Mouse (Mus musculus) embryo, embryonic 10 days (tissue): ENCODE results near the gene Vmn1r85.
"Not testable (repeated sequence)": the region's sequence is repeated elsewhere in the genome, so short reads cannot be mapped to it uniquely, and the experiment has no call there.

Experiments
- DNase-seq: peaks from one replicate; pipeline ENCODE4 v3.0.0-alpha.2; 2015; ENCODE audit warnings: low spot score

The Vmn1r85 gene

GRCm38 (mm10) chr7:13095073-13095472, at the start of gene Vmn1r85:
TSS of gene Vmn1r85 (minus strand) at chr7:13095173.
- DNase-seq: no peak

- DNase-seq: no peak
These were observed 45.1 kb upstream of the Vmn1r85 start, which contains the start of gene Vmn1r87 for GRCm38 (mm10) chr7:13140057-13140456. TSS of gene Vmn1r87 (minus strand) at chr7:13140157.

- no peak for DNase-seq
These were observed 42.4 kb upstream of the Vmn1r85 start for GRCm38 (mm10) chr7:13137340-13137739.

- DNase-seq: no peak
These were observed 36.9 kb upstream of the Vmn1r85 start for GRCm38 (mm10) chr7:13131856-13132255.

- peak; percentile 3 for DNase-seq
These were observed 28.7 kb upstream of the Vmn1r85 start for GRCm38 (mm10) chr7:13123554-13124153.

GRCm38 (mm10) chr7:13119817-13120216, 24.8 kb upstream of the Vmn1r85 start, which contains the start of gene Vmn1r86:
TSS of gene Vmn1r86 (minus strand) at chr7:13119917.
- DNase-seq: no peak

GRCm38 (mm10) chr7:13072293-13072692, 22.7 kb downstream of the Vmn1r85 start:
- no peak for DNase-seq

- not testable (repeated sequence) for DNase-seq
These were observed 31.6 kb downstream of the Vmn1r85 start for GRCm38 (mm10) chr7:13063399-13063798.

GRCm38 (mm10) chr7:13059536-13059935, 35.4 kb downstream of the Vmn1r85 start:
- DNase-seq: no peak

- DNase-seq: no peak
These were observed 37.9 kb downstream of the Vmn1r85 start for GRCm38 (mm10) chr7:13056913-13057700.

GRCm38 (mm10) chr7:13054287-13055010, 40.5 kb downstream of the Vmn1r85 start, which contains the start of gene Mzf1:
TSS of gene Mzf1 (minus strand) at chr7:13054764.
- peak; percentile 98 for DNase-seq

- DNase-seq: no peak
These were observed 41.0 kb downstream of the Vmn1r85 start for GRCm38 (mm10) chr7:13053961-13054286.

- DNase-seq: no peak
These were observed 41.5 kb downstream of the Vmn1r85 start for GRCm38 (mm10) chr7:13053501-13053900.

- no peak for DNase-seq
These were observed 42.0 kb downstream of the Vmn1r85 start for GRCm38 (mm10) chr7:13053001-13053400.

- peak; percentile 80 for DNase-seq
These were observed 48.9 kb downstream of the Vmn1r85 start for GRCm38 (mm10) chr7:13046084-13046483.

- DNase-seq: no peak
These were observed 50.7 kb downstream of the Vmn1r85 start for GRCm38 (mm10) chr7:13044254-13044625.

- peak; percentile 71 for DNase-seq
These were observed 51.3 kb downstream of the Vmn1r85 start for GRCm38 (mm10) chr7:13043445-13044253.

- DNase-seq: no peak
These were observed 51.9 kb downstream of the Vmn1r85 start for GRCm38 (mm10) chr7:13043120-13043444.

GRCm38 (mm10) chr7:13042511-13042910, 52.5 kb downstream of the Vmn1r85 start:
- no peak for DNase-seq

GRCm38 (mm10) chr7:13041256-13041655, 53.7 kb downstream of the Vmn1r85 start:
- DNase-seq: no peak

- DNase-seq: no peak
These were observed 55.8 kb downstream of the Vmn1r85 start for GRCm38 (mm10) chr7:13039181-13039580.

- peak; percentile 48 for DNase-seq
These were observed 56.3 kb downstream of the Vmn1r85 start for GRCm38 (mm10) chr7:13038621-13039169.
